Mouse (Mus musculus) neural tube, embryonic 12.5 days (tissue): ENCODE results near the gene Gabra1. TPM values are rescaled to one million over a fixed set of nuclear protein-coding genes. Genes with fewer than 3 reads are reported as not detected.

ENCODE experiments used
- polyA plus RNA-seq: library from polyadenylated mRNA; unstranded; fragments of >200 nt; fragmentation: Nextera tagmentation; extraction: Ambion mirVana; gene quantifications from 2 replicates; pipeline ENCODE4 v1.2.1, GENCODE M21; 2016

Gabra1 gene
- polyA plus RNA-seq, 1 experiment from 2014 or later = 0.68 TPM

Other genes starting within 250 kb of the Gabra1 start
- 31.9 and 32.1 TPM in 2 replicates for gene Gabrg2, start 182.1 kb downstream of the Gabra1 start, polyA plus RNA-seq
- gene Gabra6, start 138.1 kb upstream of the Gabra1 start, polyA plus RNA-seq = not detected in 2 replicates
- gene Gabrb2, start 236.8 kb upstream of the Gabra1 start, polyA plus RNA-seq = 5.9 and 6.2 TPM in 2 replicates